Comparison of ENCODE assay signal across 8 mouse cellular contexts in genomic region chr17:34234926-34235325, GRCm38 (mm10). TPM values are rescaled to one million over a fixed set of nuclear protein-coding genes. Genes with fewer than 3 reads are reported as not detected.
A peak's percentile ranks its signal among the peaks of the same experiment; 100 is the strongest.
DNase-seq lines count a peak whose midpoint lies in the region; ATAC-seq and TF ChIP-seq lines count a peak whose summit lies in the region.

No protein-coding gene starts in this region.

- peak; percentile 43 for DNase-seq in hindbrain, embryonic 10.5 days (ENCODE audit: low spot score)
- peak; percentile 49 for DNase-seq in cerebellum, adult 9-10 months
- DNase-seq in gastrocnemius, adult 2 months: peak; percentile 83
- peak; percentile 87 for DNase-seq in kidney, adult 2 months
- DNase-seq in left cerebral cortex, postnatal 4 days: peak; percentile 67
- peak; percentile 54 to 79 for DNase-seq in monocyte, adult 2 months (ENCODE audit: low read depth in 1 of 2, low spot score in 2 of 2)
- DNase-seq in spleen, postnatal 4 days (ENCODE audit: low spot score in 2 of 2): peak; percentile 80 to 88

- no peak overlapping the region for H3K4me3 ChIP-seq in hindbrain, embryonic 10.5 days
- H3K4me3 ChIP-seq in hindbrain, embryonic 13.5 days: no peak overlapping the region
- H3K4me3 ChIP-seq in gastrocnemius, adult 2 months: no peak overlapping the region
- no peak overlapping the region for H3K4me3 ChIP-seq in kidney, adult 2 months (ENCODE audit: insufficient read depth, low read depth, low read length)

- H3K9me3 ChIP-seq in hindbrain, embryonic 10.5 days: 0 out of 2 replicates have a peak, but pooled peaks cover 3% of the 10 kb centered on the region
- no peaks in the 10 kb centered on the region for H3K9me3 ChIP-seq in hindbrain, embryonic 13.5 days

- H3K27me3 ChIP-seq in hindbrain, embryonic 10.5 days (ENCODE audit: insufficient read depth, poor library complexity, severe bottlenecking): no peaks in the 10 kb centered on the region
- no peaks in the 10 kb centered on the region for H3K27me3 ChIP-seq in hindbrain, embryonic 13.5 days
- no peaks in the 10 kb centered on the region for H3K27me3 ChIP-seq in kidney, adult 2 months (replicated peaks; ENCODE audit: control insufficient read depth, insufficient read depth, low read length)

- no peak for TF ChIP-seq POLR2A in kidney, adult 2 months (IDR thresholded peaks at IDR 0.05; ENCODE audit: low read depth, low read length)

- WGBS in hindbrain, embryonic 10.5 days: 55% methylated on average over 9 of the region's 9 CpGs
- 55% methylated on average over 9 of the region's 9 CpGs for WGBS in hindbrain, embryonic 13.5 days
- 13% methylated on average over 9 of the region's 9 CpGs for WGBS in kidney, adult 2 months

- intact Hi-C loops in gastrocnemius, adult 2 months (cut with DNase I): loop anchor here (1.0 to 10.0 kb wide), 2 partner anchors 65 to 130 kb away; no protein-coding TSS in a partner anchor
- intact Hi-C loops in left cerebral cortex, postnatal 4 days (cut with DNase I): loop anchor here (5.0 kb wide), 1 partner anchor 63 kb away; no protein-coding TSS in a partner anchor

- no peak overlapping the region for H3K9ac ChIP-seq in hindbrain, embryonic 13.5 days

- no peak for ATAC-seq in hindbrain, embryonic 13.5 days (ENCODE audit: low FRiP score)

- TF ChIP-seq CTCF in gastrocnemius, adult 2 months (IDR thresholded peaks at IDR 0.05): peak; percentile 97
- TF ChIP-seq CTCF in kidney, adult 2 months (conservative IDR thresholded peaks at IDR 0.05; ENCODE audit: insufficient read depth, insufficient read length, low read depth, low read length): peak; percentile 94

- H3K4me2 ChIP-seq in hindbrain, embryonic 13.5 days: no peak overlapping the region

- H3K27ac ChIP-seq in hindbrain, embryonic 10.5 days: no peak overlapping the region
- H3K27ac ChIP-seq in hindbrain, embryonic 13.5 days: no peak overlapping the region
- H3K27ac ChIP-seq in gastrocnemius, adult 2 months: peak overlapping the region; percentile 46; the same call in 1 of the 2 replicates
- no peak overlapping the region for H3K27ac ChIP-seq in kidney, adult 2 months (ENCODE audit: insufficient read depth, low read depth, low read length)

- no peaks in the 10 kb centered on the region for H3K4me1 ChIP-seq in hindbrain, embryonic 10.5 days (replicated peaks)
- H3K4me1 ChIP-seq in hindbrain, embryonic 13.5 days (replicated peaks): no peaks in the 10 kb centered on the region
- no peaks in the 10 kb centered on the region for H3K4me1 ChIP-seq in kidney, adult 2 months (ENCODE audit: control insufficient read depth, insufficient read depth, low read length)

- no peaks in the 10 kb centered on the region for H3K36me3 ChIP-seq in hindbrain, embryonic 10.5 days
- H3K36me3 ChIP-seq in hindbrain, embryonic 13.5 days: no peaks in the 10 kb centered on the region
- no peaks in the 10 kb centered on the region for H3K36me3 ChIP-seq in kidney, adult 2 months (ENCODE audit: control insufficient read depth, insufficient read depth, low read length)

RNA-seq across cellular contexts. Expression of gene H2-Ob, which starts 3.8 kb away (rescaled TPM):
- 0.24 TPM in 1 of 2 replicates, not detected in the other for polyA plus RNA-seq in hindbrain, embryonic 10.5 days (2016; fragmentation: Nextera tagmentation; extraction: Ambion mirVana)
- 0.06 TPM in 1 of 2 replicates, not detected in the other for polyA plus RNA-seq in hindbrain, embryonic 13.5 days (2015; fragmentation: Nextera tagmentation; extraction: Ambion mirVana)
- under 1 TPM in 1 of 2 experiments, not detected in 1; 0.11 TPM for total RNA-seq in gastrocnemius, adult 2 months (2021)
- polyA plus RNA-seq in kidney, adult 2 months (2012; rRNA removed): 2.3 and 15.1 TPM in 2 replicates
- not detected for total RNA-seq in left cerebral cortex, postnatal 4 days (2021)

RNA-seq across cellular contexts. Expression of gene H2-Ab1, which starts 22.6 kb away (rescaled TPM):
- 4.7 and 5.3 TPM in 2 replicates for polyA plus RNA-seq in hindbrain, embryonic 10.5 days (2016; fragmentation: Nextera tagmentation; extraction: Ambion mirVana)
- 1.2 and 1.9 TPM in 2 replicates for polyA plus RNA-seq in hindbrain, embryonic 13.5 days (2015; fragmentation: Nextera tagmentation; extraction: Ambion mirVana)
- total RNA-seq in gastrocnemius, adult 2 months (2021): 1 to 10 TPM; 3.1 to 4.7 TPM
- 419 and 490 TPM in 2 replicates for polyA plus RNA-seq in kidney, adult 2 months (2012; rRNA removed)
- 1 to 10 TPM in 1 of 2 experiments, under 1 TPM in 1; 0.80 to 1.2 TPM for total RNA-seq in left cerebral cortex, postnatal 4 days (2021)

RNA-seq across cellular contexts. Expression of gene Tap2, which starts 31.6 kb away (rescaled TPM):
- 0.27 and 1.4 TPM in 2 replicates for polyA plus RNA-seq in hindbrain, embryonic 10.5 days (2016; fragmentation: Nextera tagmentation; extraction: Ambion mirVana)
- polyA plus RNA-seq in hindbrain, embryonic 13.5 days (2015; fragmentation: Nextera tagmentation; extraction: Ambion mirVana): 2.1 and 2.2 TPM in 2 replicates
- total RNA-seq in gastrocnemius, adult 2 months (2021): 1 to 10 TPM; 4.9 to 7.5 TPM
- 25.0 and 29.2 TPM in 2 replicates for polyA plus RNA-seq in kidney, adult 2 months (2012; rRNA removed)
- 1 to 10 TPM; 3.1 to 3.5 TPM for total RNA-seq in left cerebral cortex, postnatal 4 days (2021)

RNA-seq across cellular contexts. Expression of gene Psmb8, which starts 37.4 kb away (rescaled TPM):
- 1.2 and 1.8 TPM in 2 replicates for polyA plus RNA-seq in hindbrain, embryonic 10.5 days (2016; fragmentation: Nextera tagmentation; extraction: Ambion mirVana)
- polyA plus RNA-seq in hindbrain, embryonic 13.5 days (2015; fragmentation: Nextera tagmentation; extraction: Ambion mirVana): 2.7 and 3.7 TPM in 2 replicates
- total RNA-seq in gastrocnemius, adult 2 months (2021): 1 to 10 TPM; 2.2 to 3.4 TPM
- polyA plus RNA-seq in kidney, adult 2 months (2012; rRNA removed): 34.2 and 58.1 TPM in 2 replicates
- 1 to 10 TPM; 1.3 to 1.9 TPM for total RNA-seq in left cerebral cortex, postnatal 4 days (2021)

RNA-seq across cellular contexts. Expression of gene Psmb9, which starts 47.4 kb away (rescaled TPM):
- polyA plus RNA-seq in hindbrain, embryonic 10.5 days (2016; fragmentation: Nextera tagmentation; extraction: Ambion mirVana): 0.66 and 0.97 TPM in 2 replicates
- polyA plus RNA-seq in hindbrain, embryonic 13.5 days (2015; fragmentation: Nextera tagmentation; extraction: Ambion mirVana): 0.89 and 1.5 TPM in 2 replicates
- total RNA-seq in gastrocnemius, adult 2 months (2021): 1 to 10 TPM; 1.4 to 1.7 TPM
- polyA plus RNA-seq in kidney, adult 2 months (2012; rRNA removed): 21.5 and 32.3 TPM in 2 replicates
- 1 to 10 TPM in 1 of 2 experiments, under 1 TPM in 1; 0.77 to 1.1 TPM for total RNA-seq in left cerebral cortex, postnatal 4 days (2021)

Comparison
In these comparisons a context has a peak if more than half of its experiments do, and no peak if none do; other contexts are left out.
1. RNA of gene H2-Ab1, which starts 22.6 kb away (polyA plus RNA-seq): 419 to 490 TPM in kidney, adult 2 months; 4.7 to 5.3 TPM in hindbrain, embryonic 10.5 days and 1.2 to 1.9 TPM in hindbrain, embryonic 13.5 days; every median in the first group is over 10 times any median in the second.
2. Peak in every context shown above with its lines, with median percentiles within 50 percentile points of each other: DNase-seq.